Mouse (Mus musculus) heart, postnatal 36 days (tissue): ENCODE measurements around the gene Ppif. TPM values are rescaled to one million over a fixed set of nuclear protein-coding genes. Genes with fewer than 3 reads are reported as not detected.
A peak's percentile ranks its signal among the peaks of the same experiment; 100 is the strongest.

Experiments used
- DNase-seq, 2 experiments: peaks; one replicate each; pipeline ENCODE4 v3.0.0; 2021 to 2022
- intact Hi-C: fragments of 180-260 bp; cut with DNase I; formaldehyde crosslinking; loops from one replicate; pipeline ENCODE4 v1.15.1; 2025
- total RNA-seq, 2 experiments: library from RNA; stranded (reverse); gene quantifications; 2 replicates each; pipeline ENCODE4 v1.2.3; 2021

Ppif gene
- total RNA-seq, 2 experiments from 2014 or later: 294 to 308 TPM

GRCm38 (mm10) chr14:25726226-25727148, 32.5 kb downstream of the Ppif start:
- DNase-seq: peak; percentile 70 to 73

GRCm38 (mm10) chr14:25727149-25727510, 33.2 kb downstream of the Ppif start:
- intact Hi-C loops: no loop called here
- peak in 1 of 2 experiments; percentile 40 for DNase-seq

More at GRCm38 (mm10) chr14:25726226-25727148, 32.5 kb downstream of the Ppif start:
- intact Hi-C loops: no loop called here

GRCm38 (mm10) chr14:25734736-25735716, 41.1 kb downstream of the Ppif start:
- intact Hi-C loops: no loop called here
- peak; percentile 61 to 72 for DNase-seq

GRCm38 (mm10) chr14:25736140-25736539, 42.2 kb downstream of the Ppif start:
- intact Hi-C loops: no loop called here
- DNase-seq: no peak

GRCm38 (mm10) chr14:25736589-25736988, 42.6 kb downstream of the Ppif start:
- DNase-seq: peak; percentile 75 to 79
- intact Hi-C loops: no loop called here

GRCm38 (mm10) chr14:25738591-25739001, 44.6 kb downstream of the Ppif start:
- DNase-seq: peak; percentile 62 to 67
- intact Hi-C loops: no loop called here

GRCm38 (mm10) chr14:25739957-25740565, 46.1 kb downstream of the Ppif start:
- intact Hi-C loops: no loop called here
- no peak for DNase-seq

GRCm38 (mm10) chr14:25741211-25741610, 47.3 kb downstream of the Ppif start:
- intact Hi-C loops: no loop called here
- DNase-seq: no peak

- intact Hi-C loops: no loop called here
- DNase-seq: no peak
Measured at GRCm38 (mm10) chr14:25741840-25742367, 48.0 kb downstream of the Ppif start.

- DNase-seq: no peak
- intact Hi-C loops: no loop called here
Measured at GRCm38 (mm10) chr14:25742943-25743342, 49.0 kb downstream of the Ppif start.

GRCm38 (mm10) chr14:25745365-25746184, 51.6 kb downstream of the Ppif start:
- peak in 1 of 2 experiments; percentile 45 for DNase-seq
- intact Hi-C loops: loop anchor here (2.0 kb wide), 2 partner anchors 31 to 55 kb away; no protein-coding TSS in a partner anchor

- DNase-seq: no peak
- intact Hi-C loops: no loop called here
Measured at GRCm38 (mm10) chr14:25746371-25746770, 52.4 kb downstream of the Ppif start.

- DNase-seq: peak; percentile 49 to 53
- intact Hi-C loops: no loop called here
Measured at GRCm38 (mm10) chr14:25746971-25747945, 53.3 kb downstream of the Ppif start.

GRCm38 (mm10) chr14:25747996-25748756, 54.2 kb downstream of the Ppif start:
- DNase-seq: no peak
- intact Hi-C loops: no loop called here

GRCm38 (mm10) chr14:25749143-25749909, 55.4 kb downstream of the Ppif start:
- DNase-seq: peak; percentile 59 to 71
- intact Hi-C loops: no loop called here
